Mouse (Mus musculus): Measurements from ENCODE around the gene Myo1e.
A peak's percentile ranks its signal among the peaks of the same experiment; 100 is the strongest.

Gene Myo1e

GRCm38 (mm10) chr9:70207151-70207831 lies at the start of gene Myo1e:
Myo1e (plus strand) TSS chr9:70207350.
- peak; percentile 47 to 57 for DNase-seq

GRCm38 (mm10) chr9:70160071-70160470 lies 47.1 kb upstream of the Myo1e start:
- DNase-seq, result no peak

- no peak for DNase-seq
Observed at GRCm38 (mm10) chr9:70168973-70169372, 38.2 kb upstream of the Myo1e start.

GRCm38 (mm10) chr9:70174291-70174848 lies 32.8 kb upstream of the Myo1e start:
- no peak for DNase-seq

DNA sequence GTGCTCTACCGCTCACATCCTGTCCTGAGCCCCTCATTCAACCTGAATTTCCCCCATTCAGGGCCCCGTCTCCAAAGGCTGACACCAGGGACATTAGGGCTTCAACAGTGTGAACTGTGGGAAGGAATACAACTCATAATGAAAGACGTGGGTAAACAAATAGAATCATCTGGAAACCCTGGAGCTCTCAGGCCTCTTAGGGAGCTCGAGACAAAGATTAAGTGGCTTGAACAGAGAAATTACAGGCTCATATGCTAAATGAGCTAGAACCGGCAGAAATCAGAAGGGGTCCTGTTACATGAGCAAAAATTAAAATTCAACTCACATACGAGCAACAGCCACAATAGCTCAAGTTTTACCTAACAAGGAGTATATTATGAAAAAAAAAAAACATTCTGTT lies 32.3 kb upstream of the Myo1e start:
- DNase-seq, result no peak

DNA sequence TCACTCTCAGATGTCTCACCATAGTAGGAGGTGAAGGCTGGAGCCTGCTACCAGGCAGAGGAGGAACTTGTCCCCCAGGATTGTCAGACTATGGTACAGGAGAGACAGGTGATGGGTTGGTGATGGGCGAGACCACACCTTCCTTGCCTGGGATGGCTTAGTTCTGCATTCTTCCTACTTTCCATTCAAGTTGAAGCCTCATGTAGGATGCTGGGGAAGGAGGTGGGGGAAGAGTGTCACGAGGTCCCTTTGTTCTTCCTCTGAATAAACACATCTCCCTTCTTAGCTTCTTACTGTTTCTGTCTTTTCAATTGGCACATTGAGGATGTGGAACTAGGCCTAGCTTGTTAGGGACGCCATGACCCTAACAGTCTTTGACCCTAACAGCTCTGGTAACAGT lies 30.9 kb upstream of the Myo1e start:
- DNase-seq, result no peak

DNA sequence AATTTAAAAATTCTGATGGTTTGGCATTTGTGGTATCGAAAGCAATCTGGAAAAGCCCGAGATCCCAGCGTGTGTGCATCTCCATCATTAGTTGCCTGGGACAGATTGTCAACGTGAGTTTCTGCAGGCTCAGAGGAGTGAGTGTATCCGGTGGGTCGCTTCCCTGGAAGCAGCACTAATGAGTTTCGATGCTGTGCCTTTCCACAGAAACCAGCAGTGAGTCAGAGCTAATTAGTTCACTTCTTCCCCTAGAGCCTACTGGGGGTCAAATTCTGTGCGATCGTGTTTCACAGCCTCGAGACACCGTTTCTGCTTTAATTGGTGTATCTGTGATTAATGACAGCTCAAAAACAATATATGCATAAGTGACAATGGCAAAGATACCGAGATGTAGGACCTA lies 25.4 kb upstream of the Myo1e start:
- no peak for DNase-seq

DNA sequence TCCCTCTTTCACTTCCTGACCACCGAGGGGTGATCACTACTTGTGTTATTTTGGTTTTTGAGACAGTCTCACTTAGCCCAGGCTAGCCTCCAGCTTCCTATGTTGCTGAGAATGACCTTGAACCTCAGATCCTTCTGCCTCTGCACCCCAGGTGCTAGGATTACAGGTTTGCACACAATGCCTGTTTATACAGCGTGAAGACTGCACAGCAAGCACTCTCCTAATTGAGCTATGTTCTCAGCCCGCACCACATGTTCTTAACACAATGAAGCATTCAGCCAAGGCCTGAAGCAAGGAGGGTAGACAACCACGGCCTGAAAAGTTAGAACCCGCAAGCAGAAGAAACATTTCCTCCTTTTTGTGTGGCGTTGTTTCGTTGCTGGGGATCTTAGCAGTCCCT lies 24.5 kb upstream of the Myo1e start:
- no peak for DNase-seq

DNA sequence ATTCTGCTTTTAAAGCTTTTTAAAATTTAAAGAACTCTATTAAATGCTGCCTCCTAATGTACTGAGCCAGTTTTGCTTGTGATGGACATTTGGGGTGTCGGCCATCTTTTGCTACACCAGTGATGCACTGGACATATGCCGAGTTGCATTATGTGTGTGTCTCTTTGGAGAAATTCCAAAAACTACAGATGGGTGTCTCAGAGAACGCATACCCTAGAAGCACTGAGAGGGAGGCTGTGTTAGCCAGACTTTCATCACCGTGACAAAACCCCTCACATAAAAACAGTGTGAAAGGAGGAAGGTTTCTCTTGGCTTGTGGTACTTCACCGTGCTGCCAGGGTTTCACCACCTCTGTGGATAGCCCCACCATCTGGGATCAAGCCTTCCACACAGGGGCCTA lies 14.8 kb upstream of the Myo1e start:
- no peak for DNase-seq

- no peak for DNase-seq
Observed at GRCm38 (mm10) chr9:70194622-70195021, 12.5 kb upstream of the Myo1e start.

- DNase-seq, result no peak
Observed at GRCm38 (mm10) chr9:70196956-70197659, 10.0 kb upstream of the Myo1e start.

- no peak for DNase-seq
Observed at GRCm38 (mm10) chr9:70197992-70198391, 9.2 kb upstream of the Myo1e start.

- DNase-seq, result no peak
Observed at GRCm38 (mm10) chr9:70202753-70203152, 4.4 kb upstream of the Myo1e start.

DNA sequence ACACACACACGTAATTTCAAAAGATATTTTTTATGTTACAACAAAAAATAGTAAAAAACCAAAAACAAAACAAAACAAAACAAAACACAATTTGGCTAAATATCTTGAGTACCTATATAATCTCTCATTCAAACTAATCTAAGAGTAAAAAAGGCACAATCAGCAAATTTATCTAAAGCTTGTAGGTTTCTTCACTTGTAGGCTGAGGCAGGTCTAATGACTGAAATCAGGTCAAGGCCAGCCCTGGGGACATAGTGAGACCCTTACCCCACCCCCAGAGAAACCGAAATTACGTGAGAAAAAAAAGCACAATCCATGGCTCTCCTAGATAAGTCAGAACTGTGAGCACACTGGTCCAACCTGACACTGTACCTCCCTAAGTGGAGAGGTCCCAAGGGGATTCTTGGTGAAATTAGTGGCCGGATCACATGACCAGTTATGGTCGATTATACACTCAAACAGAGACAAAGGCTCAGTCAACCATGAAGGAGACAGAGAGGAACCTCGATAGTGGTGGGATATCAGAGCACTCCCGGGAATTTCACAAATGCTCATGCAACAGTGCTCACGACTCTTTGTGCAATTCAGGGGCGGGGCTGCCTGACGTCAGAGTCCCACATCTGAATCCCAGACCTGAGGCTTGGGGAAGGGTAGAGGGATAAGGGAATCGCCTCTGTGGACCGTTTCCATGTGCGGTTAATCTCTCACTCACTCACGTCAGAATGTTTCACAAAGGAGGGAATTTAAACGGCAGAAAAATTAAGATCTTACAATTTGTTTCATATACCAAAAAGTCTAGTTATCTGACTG lies 3.7 kb upstream of the Myo1e start:
- no peak for DNase-seq

DNA sequence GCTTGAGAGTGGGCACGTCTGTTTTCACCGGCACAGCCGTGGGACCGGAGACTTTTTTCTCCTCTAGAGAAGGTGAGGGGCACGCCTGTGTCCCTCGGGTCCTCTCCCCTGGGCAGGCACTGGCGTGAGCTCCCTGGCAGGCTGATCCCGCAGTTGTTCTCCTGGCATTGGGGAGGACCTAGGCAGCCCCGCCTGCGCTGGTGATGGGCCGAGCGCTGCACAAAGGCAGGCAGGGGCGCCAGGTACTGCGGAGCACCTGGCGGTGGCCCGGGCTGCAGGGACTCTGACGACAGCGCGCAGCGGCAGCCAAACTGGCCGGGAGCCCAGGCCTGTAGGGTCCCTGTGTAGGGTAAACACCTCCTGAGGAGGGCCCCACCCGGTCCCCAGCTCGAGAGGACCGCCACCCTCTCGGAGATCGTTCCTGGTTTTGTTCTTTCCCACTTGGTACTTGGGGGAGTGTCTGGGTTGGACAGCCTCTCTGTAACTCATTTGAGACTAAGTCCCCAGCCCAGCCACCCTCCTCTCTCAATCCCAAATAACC lies 901 bp downstream of the Myo1e start:
- DNase-seq, result no peak

- no peak for DNase-seq
Observed at GRCm38 (mm10) chr9:70208751-70209150, 1.6 kb downstream of the Myo1e start.

DNA sequence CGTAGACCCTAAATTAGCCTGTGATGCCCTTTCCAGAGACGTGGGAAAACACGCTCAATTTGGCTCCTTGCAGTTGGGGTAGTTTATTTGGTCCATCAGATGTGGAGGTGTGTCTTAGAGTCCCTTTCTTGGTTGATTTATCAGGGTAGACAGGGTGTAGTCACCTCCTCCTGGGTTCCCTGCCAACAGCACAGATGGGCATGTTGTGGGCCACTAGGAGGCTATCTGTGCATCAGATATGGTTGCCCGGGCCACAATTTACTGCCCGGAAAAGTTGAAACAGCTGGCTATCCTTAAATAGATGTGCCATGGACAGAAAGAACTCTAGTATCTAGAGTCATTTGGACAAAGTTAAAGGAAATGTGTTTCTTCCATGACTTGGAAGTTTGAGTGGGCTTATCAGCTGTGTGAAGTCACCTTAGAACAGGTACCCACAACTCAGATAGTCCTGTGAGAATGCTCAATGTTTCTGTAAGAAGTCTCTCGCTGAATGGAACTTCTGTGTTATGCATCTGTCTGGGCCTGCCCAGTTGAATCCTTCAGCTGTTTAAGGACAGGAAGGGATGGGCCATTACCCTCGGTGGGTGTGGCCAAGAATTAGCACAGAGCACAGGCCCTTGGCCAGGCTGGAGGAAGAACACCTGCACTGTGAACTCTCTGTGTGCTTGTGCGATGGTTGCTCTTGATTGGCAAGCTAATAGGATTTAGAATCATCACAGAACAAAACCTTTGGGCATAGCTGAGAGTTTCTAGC lies 2.3 kb downstream of the Myo1e start:
- peak in 1 of 2 experiments; percentile 30 for DNase-seq

- no peak for DNase-seq
Observed at GRCm38 (mm10) chr9:70211638-70212037, 4.5 kb downstream of the Myo1e start.

DNA sequence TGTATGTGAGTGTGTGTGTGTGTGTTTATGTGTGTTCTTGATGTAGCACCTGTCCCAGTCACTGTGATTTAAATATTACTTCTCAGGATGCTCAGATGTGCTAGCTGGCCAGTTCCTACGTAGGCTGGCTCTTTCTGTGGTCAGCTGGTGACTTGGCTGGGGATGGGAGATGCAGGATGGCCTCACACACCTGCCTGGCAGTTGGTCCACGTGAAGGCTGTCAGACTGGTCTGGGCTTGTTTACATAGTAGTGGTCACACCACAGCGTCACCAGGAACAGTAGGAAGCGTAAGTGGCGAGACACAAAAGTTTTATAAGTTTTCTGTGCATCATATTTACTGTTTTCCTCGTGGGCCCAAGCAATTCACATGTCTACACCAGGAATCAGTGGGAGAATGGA lies 9.4 kb downstream of the Myo1e start:
- no peak for DNase-seq

GRCm38 (mm10) chr9:70219295-70219931 lies 12.3 kb downstream of the Myo1e start:
- no peak for DNase-seq

GRCm38 (mm10) chr9:70220461-70221170 lies 13.5 kb downstream of the Myo1e start:
- no peak for DNase-seq
